ENCODE assay signal across 23 mouse cellular contexts in the genomic region with DNA sequence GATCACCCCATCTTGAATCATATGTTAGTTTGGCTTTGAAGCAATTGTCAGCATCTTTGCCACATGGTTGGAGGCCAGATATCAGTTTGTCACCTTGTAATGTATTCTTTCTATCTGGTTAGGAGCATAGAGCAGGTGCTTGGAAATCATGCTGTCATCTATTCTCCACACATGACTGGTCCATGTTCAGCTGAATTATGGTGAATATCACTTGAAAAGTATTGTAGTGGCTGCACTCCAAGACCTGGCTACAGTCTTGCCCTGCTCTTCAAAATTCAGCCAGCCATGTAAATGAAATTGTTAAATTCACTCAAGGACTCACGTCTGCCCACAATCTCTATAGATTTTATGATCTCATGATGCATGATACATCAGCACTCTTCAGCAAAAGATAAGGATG.
A peak's percentile ranks its signal among the peaks of the same experiment; 100 is the strongest.
DNase-seq lines count a peak whose midpoint lies in the region; ATAC-seq and TF ChIP-seq lines count a peak whose summit lies in the region.
"Had no signal": no experiment of that assay in that cellular context is flagged by ENCODE, and none has a peak within 500 bp of the region (broad histone marks: within the 10 kb centered on the region; RNA-seq: fewer than 3 reads in every experiment).

No protein-coding gene starts in this region.

- peak; percentile 45 to 68 for DNase-seq in cerebellum, postnatal 14 days
- DNase-seq in cerebellum, adult 8-10 months = no peak
- peak; percentile 63 for DNase-seq in hindbrain, postnatal 0 days (ENCODE audit: low spot score)
- no peak for DNase-seq in hindbrain, embryonic 14.5 days (ENCODE audit: low spot score)
- DNase-seq in midbrain, embryonic 14.5 days = peak; percentile 3
- peak; percentile 5 for DNase-seq in brain, embryonic 14.5 days (ENCODE audit: low read depth)
- DNase-seq: adrenal gland, postnatal 10 days; adrenal gland, postnatal 36 days; B cell, adult 2 months; cerebellum, adult 11-12 months; cerebellum, adult 9-10 months; gastrocnemius, postnatal 10 days; gastrocnemius, postnatal 36 days; heart, adult 2 months had no signal

- H3K27ac ChIP-seq in hindbrain, postnatal 0 days = no peak overlapping the region
- no peak overlapping the region for H3K27ac ChIP-seq in hindbrain, embryonic 14.5 days
- H3K27ac ChIP-seq in midbrain, embryonic 14.5 days (replicated peaks; ENCODE audit: low read depth, low read length) = no peak overlapping the region
- no peak overlapping the region for H3K27ac ChIP-seq in midbrain, embryonic 15.5 days
- H3K27ac ChIP-seq: forebrain, embryonic 10.5 days; forebrain, embryonic 13.5 days; heart, adult 2 months had no signal

- no peak for TF ChIP-seq CTCF in hindbrain, postnatal 0 days (IDR thresholded peaks at IDR 0.05; ENCODE audit: low read depth)
- TF ChIP-seq CTCF in brain, embryonic 14.5 days (IDR thresholded peaks at IDR 0.05; ENCODE audit: borderline replicate concordance, extremely low read depth, insufficient read depth, insufficient read length) = no peak

- no peak overlapping the region for H3K4me2 ChIP-seq in hindbrain, postnatal 0 days (ENCODE audit: low read depth, low read length)
- no peak overlapping the region for H3K4me2 ChIP-seq in hindbrain, embryonic 14.5 days (replicated peaks)
- H3K4me2 ChIP-seq in midbrain, embryonic 14.5 days (ENCODE audit: low read length) = no peak overlapping the region
- no peak overlapping the region for H3K4me2 ChIP-seq in midbrain, embryonic 15.5 days
- H3K4me2 ChIP-seq: forebrain, embryonic 13.5 days; heart, embryonic 11.5 days had no signal

- 54% methylated on average over 1 of the region's 1 CpGs for WGBS in hindbrain, postnatal 0 days
- WGBS in hindbrain, embryonic 14.5 days = 60% methylated on average over 1 of the region's 1 CpGs
- 69% methylated on average over 1 of the region's 1 CpGs for WGBS in midbrain, embryonic 14.5 days
- WGBS in midbrain, embryonic 15.5 days = 69% methylated on average over 1 of the region's 1 CpGs

- no peak overlapping the region for H3K9ac ChIP-seq in hindbrain, postnatal 0 days (replicated peaks; ENCODE audit: low read length)
- H3K9ac ChIP-seq in hindbrain, embryonic 14.5 days = no peak overlapping the region
- H3K9ac ChIP-seq in midbrain, embryonic 14.5 days (replicated peaks; ENCODE audit: low read length) = no peak overlapping the region
- no peak overlapping the region for H3K9ac ChIP-seq in midbrain, embryonic 15.5 days
- H3K9ac ChIP-seq: forebrain, embryonic 13.5 days had no signal

- no peak for TF ChIP-seq POLR2A in brain, embryonic 14.5 days (IDR thresholded peaks at IDR 0.05; ENCODE audit: borderline replicate concordance, extremely low read depth, insufficient read depth, insufficient read length, poor library complexity, severe bottlenecking)

- H3K4me3 ChIP-seq in hindbrain, postnatal 0 days (ENCODE audit: low read length) = no peak overlapping the region
- H3K4me3 ChIP-seq in hindbrain, embryonic 14.5 days (replicated peaks; ENCODE audit: low read length) = no peak overlapping the region
- H3K4me3 ChIP-seq in midbrain, embryonic 14.5 days (replicated peaks; ENCODE audit: low read depth, low read length) = no peak overlapping the region
- no peak overlapping the region for H3K4me3 ChIP-seq in midbrain, embryonic 15.5 days
- H3K4me3 ChIP-seq: forebrain, embryonic 10.5 days; forebrain, embryonic 13.5 days; heart, adult 2 months had no signal

- no peaks in the 10 kb centered on the region for H3K36me3 ChIP-seq in hindbrain, postnatal 0 days (ENCODE audit: insufficient read depth, low read length)
- H3K36me3 ChIP-seq in hindbrain, embryonic 14.5 days (replicated peaks; ENCODE audit: control insufficient read depth, insufficient read depth) = no peaks in the 10 kb centered on the region
- H3K36me3 ChIP-seq in midbrain, embryonic 14.5 days (ENCODE audit: control insufficient read depth, insufficient read depth, low read length) = no peaks in the 10 kb centered on the region
- H3K36me3 ChIP-seq in midbrain, embryonic 15.5 days (replicated peaks) = no peaks in the 10 kb centered on the region
- H3K36me3 ChIP-seq: forebrain, embryonic 10.5 days; G1E had no signal

- ATAC-seq in hindbrain, postnatal 0 days = peak; percentile 85
- no peak for ATAC-seq in hindbrain, embryonic 14.5 days (ENCODE audit: low FRiP score)
- no peak for ATAC-seq in midbrain, embryonic 14.5 days (ENCODE audit: low FRiP score, low TSS enrichment)
- ATAC-seq in midbrain, embryonic 15.5 days (replicated peaks) = no peak
- ATAC-seq: forebrain, embryonic 13.5 days; forebrain, embryonic 16.5 days; intestine, postnatal 0 days; Patski had no signal

- H3K9me3 ChIP-seq in hindbrain, postnatal 0 days (ENCODE audit: low read length) = no peaks in the 10 kb centered on the region
- H3K9me3 ChIP-seq in hindbrain, embryonic 14.5 days (ENCODE audit: control insufficient read depth, low read length) = no peaks in the 10 kb centered on the region
- no peaks in the 10 kb centered on the region for H3K9me3 ChIP-seq in midbrain, embryonic 14.5 days (ENCODE audit: control insufficient read depth, low read length)
- H3K9me3 ChIP-seq in midbrain, embryonic 15.5 days = no peaks in the 10 kb centered on the region
- H3K9me3 ChIP-seq: forebrain, embryonic 10.5 days; forebrain, embryonic 13.5 days; G1E had no signal

- no peaks in the 10 kb centered on the region for H3K4me1 ChIP-seq in hindbrain, postnatal 0 days (ENCODE audit: insufficient read depth, low read length)
- H3K4me1 ChIP-seq in hindbrain, embryonic 14.5 days (replicated peaks; ENCODE audit: control insufficient read depth, insufficient read depth, low read length) = no peaks in the 10 kb centered on the region
- no peaks in the 10 kb centered on the region for H3K4me1 ChIP-seq in midbrain, embryonic 14.5 days (ENCODE audit: control insufficient read depth, insufficient read depth, low read length)
- no peaks in the 10 kb centered on the region for H3K4me1 ChIP-seq in midbrain, embryonic 15.5 days
- H3K4me1 ChIP-seq: forebrain, embryonic 10.5 days; forebrain, embryonic 13.5 days had no signal

- no peaks in the 10 kb centered on the region for H3K27me3 ChIP-seq in hindbrain, postnatal 0 days (ENCODE audit: insufficient read depth, low read length)
- H3K27me3 ChIP-seq in hindbrain, embryonic 14.5 days (ENCODE audit: control insufficient read depth, insufficient read depth, low read length) = no peaks in the 10 kb centered on the region
- H3K27me3 ChIP-seq in midbrain, embryonic 14.5 days (ENCODE audit: control insufficient read depth, insufficient read depth, low read length) = no peaks in the 10 kb centered on the region
- no peaks in the 10 kb centered on the region for H3K27me3 ChIP-seq in midbrain, embryonic 15.5 days (replicated peaks)
- H3K27me3 ChIP-seq: CH12.LX; forebrain, embryonic 13.5 days; Patski had no signal

Comparison
In these comparisons a context has a peak if more than half of its experiments do, and no peak if none do; other contexts are left out.
1. DNase-seq: peak in cerebellum, postnatal 14 days (2 of 2), hindbrain, postnatal 0 days (single experiment), midbrain, embryonic 14.5 days (single experiment) and brain, embryonic 14.5 days (single experiment); none in cerebellum, adult 8-10 months (single experiment) and hindbrain, embryonic 14.5 days (single experiment).